Mouse (Mus musculus): Measurements from ENCODE around the gene Elovl7.

DNA sequence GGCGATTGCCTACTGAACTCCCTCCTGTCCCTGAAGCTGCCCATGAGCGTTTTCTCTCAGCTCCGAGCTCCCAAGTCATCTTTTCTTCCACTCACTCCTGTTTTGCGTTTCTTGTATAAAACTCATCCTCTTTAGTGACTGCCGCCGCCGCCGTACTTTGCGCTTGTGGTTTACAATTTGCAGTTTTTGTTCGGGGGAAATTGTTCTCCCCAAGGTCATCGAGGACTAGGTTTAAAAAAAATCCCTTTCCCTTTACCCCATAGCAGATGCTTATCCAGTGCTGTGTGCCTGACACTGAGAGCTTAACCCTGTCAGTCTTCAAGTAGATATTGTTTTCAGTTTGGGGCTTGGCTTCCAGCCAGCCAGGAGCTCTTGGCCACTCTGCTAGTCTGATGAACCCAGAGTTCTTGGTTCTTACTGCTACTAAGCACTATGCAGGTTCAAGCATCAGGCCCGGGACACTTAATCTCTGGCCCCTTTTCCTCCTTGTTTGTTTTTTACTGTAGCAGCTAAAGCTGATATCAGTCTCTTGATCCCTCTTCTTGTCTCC lies 1.1 kb downstream of the Elovl7 start:
- no peak for TF ChIP-seq HCFC1 (IDR thresholded peaks at IDR 0.05; ENCODE audit: borderline replicate concordance, insufficient read depth, low read length)
- no peak for TF ChIP-seq CHD2 (IDR thresholded peaks at IDR 0.05; ENCODE audit: low read depth, low read length)
- no peak for TF ChIP-seq MAFK (IDR thresholded peaks at IDR 0.05; ENCODE audit: insufficient read depth, low read depth, low read length)
- TF ChIP-seq ZC3H11A (IDR thresholded peaks at IDR 0.05; ENCODE audit: borderline replicate concordance, low read depth, low read length): no peak
- TF ChIP-seq ZNF384 (IDR thresholded peaks at IDR 0.05; ENCODE audit: low read depth, low read length): no peak
